Mouse (Mus musculus) ES-E14 (cell line): ENCODE data around the gene Mgrn1. TPM values are rescaled to one million over a fixed set of nuclear protein-coding genes. Genes with fewer than 3 reads are reported as not detected.

Experiments
- DNase-seq: peaks from one replicate; pipeline ENCODE4 v3.0.0-alpha.2; 2013; ENCODE audit warnings: low read depth, low spot score
- H3K27ac ChIP-seq: 2 replicates; pipeline ENCODE4 v1.5.1; 2012; ENCODE audit warnings: low read depth, mild to moderate bottlenecking, low read length, moderate library complexity, mixed read lengths; ENCODE audit not compliant: poor library complexity, insufficient read depth, severe bottlenecking
- H3K36me3 ChIP-seq: 2 replicates; pipeline ENCODE4 v1.6.1; 2012; ENCODE audit warnings: mild to moderate bottlenecking, low read length, moderate library complexity, mixed read lengths; ENCODE audit not compliant: control insufficient read depth, poor library complexity, insufficient read depth, severe bottlenecking
- H3K4me1 ChIP-seq, 2 experiments: fragments of 150-350 bp in 1 of 2; sonication (generic) in 1 of 2; 2 replicates each; pipeline ENCODE4 v1.6.1; 2012; ENCODE audit warnings: low read length in 2 of 2, mild to moderate bottlenecking in 1 of 2, mixed read lengths in 1 of 2; ENCODE audit not compliant: control insufficient read depth in 2 of 2, insufficient read depth in 2 of 2, poor library complexity in 1 of 2
- H3K4me3 ChIP-seq, 2 experiments: fragments of 150-350 bp in 1 of 2; sonication (generic) in 1 of 2; 2 replicates each; pipeline ENCODE4 v1.5.1; 2012; ENCODE audit warnings: low read length in 2 of 2, low read depth in 1 of 2, mild to moderate bottlenecking in 1 of 2, mixed read lengths in 1 of 2; ENCODE audit not compliant: insufficient read depth in 1 of 2, poor library complexity in 1 of 2, severe bottlenecking in 1 of 2
- H3K9ac ChIP-seq: 2 replicates; pipeline ENCODE4 v1.6.1; 2012; ENCODE audit warnings: low read depth, mild to moderate bottlenecking, low read length, mixed read lengths; ENCODE audit not compliant: poor library complexity, insufficient read depth, severe bottlenecking
- H3K9me3 ChIP-seq: fragments of 150-350 bp; sonication (generic); 2 replicates; pipeline ENCODE4 v1.6.1; 2012; ENCODE audit warnings: low read depth, mild to moderate bottlenecking, low read length; ENCODE audit not compliant: control insufficient read depth, insufficient read depth
- CHD2 ChIP-seq: IDR thresholded peaks from 2 replicates; pipeline ENCODE4 v1.6.1; 2014; ENCODE audit warnings: mild to moderate bottlenecking, low read depth, low read length, inconsistent platforms
- HCFC1 ChIP-seq: IDR thresholded peaks from 2 replicates; pipeline ENCODE4 v1.6.1; 2012; ENCODE audit warnings: low read length, inconsistent platforms, borderline replicate concordance; ENCODE audit not compliant: insufficient read depth
- MAFK ChIP-seq: IDR thresholded peaks from 2 replicates; pipeline ENCODE4 v1.6.1; 2014; ENCODE audit warnings: mild to moderate bottlenecking, low read depth, low read length, inconsistent platforms; ENCODE audit not compliant: insufficient read depth
- ZC3H11A ChIP-seq: IDR thresholded peaks from 2 replicates; pipeline ENCODE4 v1.6.1; 2012; ENCODE audit warnings: low read depth, mild to moderate bottlenecking, inconsistent platforms, low read length, borderline replicate concordance
- ZNF384 ChIP-seq: IDR thresholded peaks from 2 replicates; pipeline ENCODE4 v1.6.1; 2012; ENCODE audit warnings: low read depth, low read length, inconsistent platforms
- in situ Hi-C, 2 experiments: fragments of 600-800 bp; cut with MboI; formaldehyde crosslinking; loops; one replicate each; pipeline ENCODE4 v1.15.1; 2025; ENCODE audit warnings: low sequenced_read_pairs in 2 of 2, inconsistent platforms in 1 of 2; ENCODE audit not compliant: unreplicated experiment in 2 of 2
- total RNA-seq: library from RNA; depleted of rRNA; stranded (reverse); fragments of 300-350 nt; gene quantifications from 2 replicates; pipeline ENCODE4 v1.2.3, GENCODE M21; 2012

Mgrn1 gene
- total RNA-seq, 1 experiment: 24.0 TPM

- TF ChIP-seq ZC3H11A: no peak
- TF ChIP-seq MAFK: no peak
- no peak for TF ChIP-seq HCFC1
- TF ChIP-seq ZNF384: no peak
- TF ChIP-seq CHD2: no peak
- H3K4me3 ChIP-seq: peak overlapping the region; percentile 70 to 76
- no peaks in the 10 kb centered on the region for H3K9me3 ChIP-seq
- H3K4me1 ChIP-seq: peaks cover 2 to 5% of the 10 kb centered on the region in 2 experiments; a peak in 1 of 4 replicates
- H3K36me3 ChIP-seq: no peaks in the 10 kb centered on the region
- H3K27ac ChIP-seq: no peak overlapping the region
- in situ Hi-C loops: no loop called here
- H3K9ac ChIP-seq: peak overlapping the region; percentile 77
- no peak for DNase-seq
Measured at GRCm38 (mm10) chr16:4964731-4965391, 78.8 kb downstream of the Mgrn1 start.

GRCm38 (mm10) chr16:4965392-4966129 lies 79.5 kb downstream of the Mgrn1 start:
- Histone ChIP-seq H3K4me3 (no peak overlapping the region), H3K4me1 (peaks cover 2 to 5% of the 10 kb centered on the region in 2 experiments; a peak in 1 of 4 replicates), H3K36me3 (no peaks in the 10 kb centered on the region), H3K9me3 (no peaks in the 10 kb centered on the region), H3K27ac (no peak overlapping the region), H3K9ac (no peak overlapping the region)
- in situ Hi-C loops: no loop called here
- no peak for DNase-seq
- TF ChIP-seq ZNF384: no peak
- no peak for TF ChIP-seq MAFK
- TF ChIP-seq CHD2: no peak
- no peak for TF ChIP-seq ZC3H11A
- TF ChIP-seq HCFC1: no peak

- no peak overlapping the region for H3K27ac ChIP-seq
- no peaks in the 10 kb centered on the region; the same call in 1 of the 2 replicates for H3K36me3 ChIP-seq
- H3K9me3 ChIP-seq: no peaks in the 10 kb centered on the region
- no peak for DNase-seq
- TF ChIP-seq CHD2 (no peak), ZC3H11A (no peak), ZNF384 (no peak), HCFC1 (no peak), MAFK (no peak)
- peaks cover 0 to 5% of the 10 kb centered on the region in 2 experiments; a peak in 1 of 4 replicates for H3K4me1 ChIP-seq
- in situ Hi-C loops: no loop called here
- no peak overlapping the region for H3K4me3 ChIP-seq
- no peak overlapping the region for H3K9ac ChIP-seq
Measured at GRCm38 (mm10) chr16:4968426-4968825, 82.4 kb downstream of the Mgrn1 start.

- Histone ChIP-seq H3K4me3 (no peak overlapping the region), H3K4me1 (peaks cover 0 to 5% of the 10 kb centered on the region in 2 experiments; a peak in 1 of 4 replicates), H3K9me3 (no peaks in the 10 kb centered on the region), H3K27ac (no peak overlapping the region), H3K9ac (no peak overlapping the region), H3K36me3 (no peaks in the 10 kb centered on the region; the same call in 1 of the 2 replicates)
- no peak for DNase-seq
- in situ Hi-C loops: no loop called here
- TF ChIP-seq ZC3H11A (no peak), HCFC1 (no peak)
Measured at GRCm38 (mm10) chr16:4969055-4969843, 83.2 kb downstream of the Mgrn1 start.
